Mouse (Mus musculus) hindbrain, embryonic 10.5 days (tissue): ENCODE data around the gene Rps26. TPM values are rescaled to one million over a fixed set of nuclear protein-coding genes. Genes with fewer than 3 reads are reported as not detected.

Source experiments
- polyA plus RNA-seq: library from polyadenylated mRNA; unstranded; fragments of >200 nt; fragmentation: Nextera tagmentation; extraction: Ambion mirVana; gene quantifications from 2 replicates; pipeline ENCODE4 v1.2.1, GENCODE M21; 2016

The Rps26 gene
- polyA plus RNA-seq, 1 experiment from 2014 or later: 472 TPM

Other genes starting within 250 kb of the Rps26 start
- gene Ankrd52, start 249.6 kb downstream of the Rps26 start, polyA plus RNA-seq: 9.6 and 10.3 TPM in 2 replicates
- 0.55 TPM in 1 of 2 replicates, not detected in the other for gene Slc39a5, start 225.5 kb downstream of the Rps26 start, polyA plus RNA-seq
- 144 and 147 TPM in 2 replicates for gene Nabp2, start 215.3 kb downstream of the Rps26 start, polyA plus RNA-seq
- gene Rnf41, start 215.1 kb downstream of the Rps26 start, polyA plus RNA-seq: 46.7 and 48.0 TPM in 2 replicates
- 72.2 and 106 TPM in 2 replicates for gene Smarcc2, start 167.5 kb downstream of the Rps26 start, polyA plus RNA-seq
- 866 and 958 TPM in 2 replicates for gene Myl6, start 132.6 kb downstream of the Rps26 start, polyA plus RNA-seq
- gene Myl6b, start 128.1 kb downstream of the Rps26 start, polyA plus RNA-seq: 2.8 TPM in 2 replicates
- 20.2 and 22.0 TPM in 2 replicates for gene Esyt1, start 100.9 kb downstream of the Rps26 start, polyA plus RNA-seq
- gene Zc3h10, start 79.0 kb downstream of the Rps26 start, polyA plus RNA-seq: 16.9 and 19.9 TPM in 2 replicates
- gene Rpl41, start 77.4 kb downstream of the Rps26 start, polyA plus RNA-seq: 2,868 and 3,332 TPM in 2 replicates
- 205 and 257 TPM in 2 replicates for gene Pa2g4, start 60.8 kb downstream of the Rps26 start, polyA plus RNA-seq
- 5.0 and 13.5 TPM in 2 replicates for gene Erbb3, start 37.1 kb downstream of the Rps26 start, polyA plus RNA-seq
- 2.6 and 3.5 TPM in 2 replicates for gene Ikzf4, start 19.2 kb upstream of the Rps26 start, polyA plus RNA-seq
- gene Suox, start 47.3 kb upstream of the Rps26 start, polyA plus RNA-seq: 11.1 and 14.6 TPM in 2 replicates
- gene Rab5b, start 69.5 kb upstream of the Rps26 start, polyA plus RNA-seq: 73.5 and 86.0 TPM in 2 replicates
- gene Pmel, start 77.4 kb upstream of the Rps26 start, polyA plus RNA-seq: 7.1 and 7.3 TPM in 2 replicates
- gene Cdk2, start 78.3 kb upstream of the Rps26 start, polyA plus RNA-seq: 91.0 and 109 TPM in 2 replicates
- gene Dgka, start 118.1 kb upstream of the Rps26 start, polyA plus RNA-seq: 4.1 and 4.4 TPM in 2 replicates
- gene Pym1, start 121.1 kb upstream of the Rps26 start, polyA plus RNA-seq: 54.7 and 62.2 TPM in 2 replicates
- 0.36 and 0.39 TPM in 2 replicates for gene Mmp19, start 164.2 kb upstream of the Rps26 start, polyA plus RNA-seq
- gene Dnajc14, start 177.3 kb upstream of the Rps26 start, polyA plus RNA-seq: 50.4 and 56.0 TPM in 2 replicates
- gene Tmem198b, start 177.6 kb upstream of the Rps26 start, polyA plus RNA-seq: 19.1 and 23.3 TPM in 2 replicates
- gene Sarnp, start 190.6 kb upstream of the Rps26 start, polyA plus RNA-seq: 251 and 263 TPM in 2 replicates
- gene Ormdl2, start 194.9 kb upstream of the Rps26 start, polyA plus RNA-seq: 74.1 and 97.0 TPM in 2 replicates